In genomic region chr8:84545522-84545921, GRCm38 (mm10) we compare ENCODE assay signal across 21 mouse cellular contexts.
DNase-seq lines count a peak whose midpoint lies in the region; ATAC-seq lines count a peak whose summit lies in the region.
"Had no signal": no experiment of that assay in that cellular context is flagged by ENCODE, and none has a peak within 500 bp of the region (broad histone marks: within the 10 kb centered on the region; RNA-seq: fewer than 3 reads in every experiment).

No protein-coding gene starts in this region.

- H3K4me1 ChIP-seq in heart, embryonic 12.5 days (replicated peaks): peaks cover 23% of the 10 kb centered on the region
- peaks cover 6% of the 10 kb centered on the region; the same call in 1 of the 2 replicates for H3K4me1 ChIP-seq in liver, embryonic 12.5 days
- H3K4me1 ChIP-seq in embryonic facial prominence, embryonic 10.5 days: peaks cover 11% of the 10 kb centered on the region; the same call in 1 of the 2 replicates
- no peaks in the 10 kb centered on the region for H3K4me1 ChIP-seq in midbrain, embryonic 16.5 days (ENCODE audit: control insufficient read depth, insufficient read depth, low read length)
- H3K4me1 ChIP-seq: stomach, embryonic 15.5 days had no signal

- peak overlapping the region; percentile 18; the same call in 1 of the 2 replicates for H3K27ac ChIP-seq in heart, embryonic 12.5 days (ENCODE audit: poor library complexity, severe bottlenecking)
- H3K27ac ChIP-seq in liver, embryonic 12.5 days: no peak overlapping the region
- H3K27ac ChIP-seq in embryonic facial prominence, embryonic 10.5 days (replicated peaks): no peak overlapping the region
- H3K27ac ChIP-seq in midbrain, embryonic 16.5 days (ENCODE audit: low read length): no peak overlapping the region
- H3K27ac ChIP-seq: layer of hippocampus, adult 2 months; stomach, embryonic 15.5 days had no signal

- WGBS in heart, embryonic 12.5 days: 21% methylated on average over 3 of the region's 3 CpGs
- 27% methylated on average over 3 of the region's 3 CpGs for WGBS in liver, embryonic 12.5 days (ENCODE audit: insufficient replicate concordance)
- WGBS in embryonic facial prominence, embryonic 10.5 days: 80% methylated on average over 3 of the region's 3 CpGs
- WGBS in midbrain, embryonic 16.5 days: 76% methylated on average over 3 of the region's 3 CpGs

- H3K36me3 ChIP-seq in heart, embryonic 12.5 days: no peaks in the 10 kb centered on the region
- no peaks in the 10 kb centered on the region for H3K36me3 ChIP-seq in liver, embryonic 12.5 days
- 0 out of 2 replicates have a peak, but pooled peaks cover 4% of the 10 kb centered on the region for H3K36me3 ChIP-seq in embryonic facial prominence, embryonic 10.5 days (replicated peaks)
- peaks cover 14% of the 10 kb centered on the region; the same call in 1 of the 2 replicates for H3K36me3 ChIP-seq in midbrain, embryonic 16.5 days (ENCODE audit: control insufficient read depth, insufficient read depth, low read length)
- H3K36me3 ChIP-seq: stomach, embryonic 15.5 days had no signal

- H3K4me3 ChIP-seq in heart, embryonic 12.5 days: no peak overlapping the region
- no peak overlapping the region for H3K4me3 ChIP-seq in liver, embryonic 12.5 days
- H3K4me3 ChIP-seq in embryonic facial prominence, embryonic 10.5 days: no peak overlapping the region
- H3K4me3 ChIP-seq in midbrain, embryonic 16.5 days (ENCODE audit: low read depth, low read length): no peak overlapping the region
- H3K4me3 ChIP-seq: layer of hippocampus, adult 2 months; stomach, embryonic 15.5 days had no signal

- H3K9me3 ChIP-seq in heart, embryonic 12.5 days (replicated peaks): no peaks in the 10 kb centered on the region
- no peaks in the 10 kb centered on the region for H3K9me3 ChIP-seq in liver, embryonic 12.5 days (replicated peaks)
- no peaks in the 10 kb centered on the region for H3K9me3 ChIP-seq in embryonic facial prominence, embryonic 10.5 days
- H3K9me3 ChIP-seq in midbrain, embryonic 16.5 days (replicated peaks; ENCODE audit: control insufficient read depth, low read length, poor library complexity, severe bottlenecking): no peaks in the 10 kb centered on the region
- H3K9me3 ChIP-seq: stomach, embryonic 15.5 days had no signal

- H3K27me3 ChIP-seq in heart, embryonic 12.5 days (replicated peaks): no peaks in the 10 kb centered on the region
- H3K27me3 ChIP-seq in liver, embryonic 12.5 days (replicated peaks): peaks cover 3% of the 10 kb centered on the region; the same call in 1 of the 2 replicates
- no peaks in the 10 kb centered on the region for H3K27me3 ChIP-seq in embryonic facial prominence, embryonic 10.5 days (replicated peaks; ENCODE audit: low read depth, poor library complexity, severe bottlenecking)
- H3K27me3 ChIP-seq in midbrain, embryonic 16.5 days (ENCODE audit: control insufficient read depth, insufficient read depth, low read depth, low read length): no peaks in the 10 kb centered on the region
- H3K27me3 ChIP-seq: stomach, embryonic 15.5 days had no signal

- H3K9ac ChIP-seq in heart, embryonic 12.5 days: no peak overlapping the region
- H3K9ac ChIP-seq in liver, embryonic 12.5 days: no peak overlapping the region
- no peak overlapping the region for H3K9ac ChIP-seq in midbrain, embryonic 16.5 days (ENCODE audit: low read depth, low read length)
- H3K9ac ChIP-seq: lung, embryonic 14.5 days; stomach, embryonic 15.5 days had no signal

- ATAC-seq in heart, embryonic 12.5 days (ENCODE audit: insufficient number of reproducible peaks, low FRiP score): peak; percentile 51
- peak; percentile 42; the same call in 1 of the 2 replicates for ATAC-seq in liver, embryonic 12.5 days
- no peak for ATAC-seq in midbrain, embryonic 16.5 days
- ATAC-seq: activated CD4-positive, CD25-positive, alpha-beta regulatory T cell, adult 4 months; forebrain, embryonic 16.5 days; Patski had no signal

- no peak for DNase-seq in heart, adult 9 months (ENCODE audit: low spot score in 2 of 2)
- DNase-seq in liver: no peak
- DNase-seq in embryonic facial prominence, embryonic 10.5 days (ENCODE audit: low spot score): peak; percentile 16
- DNase-seq in lung, postnatal 36 days: no peak
- DNase-seq: cerebellum, adult 11-12 months; cerebellum, postnatal 36 days; gastrocnemius, postnatal 36 days; kidney, adult 18-20 months; kidney, postnatal 10 days; layer of hippocampus, postnatal 36 days; lung, embryonic 14.5 days; lung, postnatal 4 days; thymus, adult 18-20 months had no signal

- no peak overlapping the region for H3K4me2 ChIP-seq in heart, embryonic 12.5 days
- no peak overlapping the region for H3K4me2 ChIP-seq in liver, embryonic 12.5 days
- H3K4me2 ChIP-seq in midbrain, embryonic 16.5 days (ENCODE audit: low read length): no peak overlapping the region
- H3K4me2 ChIP-seq: lung, embryonic 14.5 days; stomach, embryonic 15.5 days had no signal
